ENCODE assay signal across 16 mouse cellular contexts in genomic region chr13:38851820-38852219, GRCm38 (mm10).
"Had no signal": no experiment of that assay in that cellular context is flagged by ENCODE, and none has a peak within 500 bp of the region (broad histone marks: within the 10 kb centered on the region; RNA-seq: fewer than 3 reads in every experiment).

No protein-coding gene starts in this region.

- H3K27me3 ChIP-seq: lung, embryonic 15.5 days; midbrain, embryonic 13.5 days had no signal

- ATAC-seq: midbrain, embryonic 13.5 days; midbrain, embryonic 16.5 days had no signal

- H3K9ac ChIP-seq: liver, embryonic 14.5 days; lung, embryonic 15.5 days; midbrain, embryonic 13.5 days had no signal

- H3K4me2 ChIP-seq: lung, embryonic 15.5 days; midbrain, embryonic 13.5 days had no signal

- H3K4me3 ChIP-seq: left cerebral cortex, adult 2 months; lung, embryonic 15.5 days; megakaryocyte, embryonic 14.5 days; midbrain, embryonic 10.5 days; midbrain, embryonic 13.5 days had no signal

- H3K27ac ChIP-seq: liver, embryonic 14.5 days; lung, embryonic 15.5 days; midbrain, embryonic 10.5 days; midbrain, embryonic 13.5 days had no signal

- H3K9me3 ChIP-seq: lung, embryonic 15.5 days; megakaryocyte, embryonic 14.5 days; midbrain, embryonic 10.5 days; midbrain, embryonic 13.5 days had no signal

- DNase-seq: kidney, adult 18-20 months; kidney, postnatal 10 days; kidney, postnatal 36 days; layer of hippocampus, postnatal 36 days; lung, adult 18-20 months; lung, postnatal 10 days; lung, postnatal 36 days; thymus, adult 18-20 months; thymus, postnatal 36 days had no signal

- H3K36me3 ChIP-seq: lung, embryonic 15.5 days; midbrain, embryonic 10.5 days; midbrain, embryonic 13.5 days had no signal

- H3K4me1 ChIP-seq: lung, embryonic 15.5 days; midbrain, embryonic 10.5 days; midbrain, embryonic 13.5 days had no signal
